Mouse (Mus musculus): ENCODE measurements at regions not wholly inside any gene's neighbourhood (a gene's known extent, or its start where the extent isn't known, plus 50 kb on each side); places are given as distances from the start of the nearest gene placed in this dataset.

DNA sequence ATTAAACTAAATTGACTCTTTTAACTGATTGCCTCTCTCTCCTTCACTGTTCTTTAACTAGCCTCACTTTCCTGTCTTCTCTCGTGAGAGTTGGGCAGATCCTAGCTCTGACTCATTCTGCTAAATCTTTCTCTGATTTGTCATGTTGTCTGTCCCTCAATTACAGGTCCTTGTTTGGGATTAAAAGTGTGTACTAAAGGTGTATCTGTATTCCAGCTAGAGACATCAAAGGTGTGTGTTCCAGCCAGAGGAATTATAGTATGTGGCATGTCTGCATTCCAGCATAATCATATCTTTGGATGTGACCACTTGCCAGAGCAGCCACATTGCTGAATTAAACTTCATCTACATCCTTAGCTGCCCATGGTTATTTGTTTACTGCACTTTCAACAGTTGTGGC is 167.5 kb upstream of the Fam83b start:
- DNase-seq (ENCODE audit: low read depth, low spot score), result no peak

DNA sequence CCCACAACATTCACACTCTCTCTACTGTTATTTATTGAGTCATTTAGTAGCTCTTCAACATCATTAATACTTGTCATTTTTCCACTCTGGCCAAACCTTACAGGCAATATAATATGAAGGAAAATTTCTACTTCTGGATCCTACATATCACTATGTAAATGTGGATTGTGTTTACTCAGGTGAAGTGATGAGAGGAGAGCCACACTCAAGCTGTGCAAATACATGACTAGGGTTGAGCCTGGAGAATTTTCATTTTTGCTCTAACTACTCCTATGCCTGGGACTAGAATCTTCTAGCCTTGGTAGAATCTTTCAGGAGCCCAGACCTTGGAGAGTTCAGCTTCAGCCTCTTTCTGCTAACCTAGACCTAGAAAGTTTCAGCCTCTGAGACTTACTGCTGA is 166.9 kb upstream of the Fam83b start:
- no peak for DNase-seq (ENCODE audit: low read depth, low spot score)

DNA sequence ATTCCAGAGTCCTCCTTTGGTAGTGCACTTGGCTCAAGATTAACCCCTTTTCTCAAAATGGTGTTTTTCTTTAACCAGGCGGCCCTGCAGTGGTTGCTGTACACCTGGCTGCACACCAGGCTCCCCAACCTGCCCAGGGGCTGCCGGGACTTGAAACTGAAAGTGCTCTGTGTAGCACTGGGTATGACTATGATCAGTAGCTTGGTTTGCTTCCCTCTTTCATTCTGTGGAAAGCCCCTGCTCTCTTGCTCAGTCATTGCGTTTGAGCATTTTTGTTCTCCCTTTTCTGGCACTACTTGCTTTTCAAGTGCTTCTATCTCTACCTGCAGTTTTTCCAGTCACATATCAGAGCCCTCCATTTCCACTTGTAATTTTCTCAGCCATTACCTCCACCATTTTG is 156.0 kb upstream of the Fam83b start:
- DNase-seq (ENCODE audit: low read depth, low spot score), result no peak

DNA sequence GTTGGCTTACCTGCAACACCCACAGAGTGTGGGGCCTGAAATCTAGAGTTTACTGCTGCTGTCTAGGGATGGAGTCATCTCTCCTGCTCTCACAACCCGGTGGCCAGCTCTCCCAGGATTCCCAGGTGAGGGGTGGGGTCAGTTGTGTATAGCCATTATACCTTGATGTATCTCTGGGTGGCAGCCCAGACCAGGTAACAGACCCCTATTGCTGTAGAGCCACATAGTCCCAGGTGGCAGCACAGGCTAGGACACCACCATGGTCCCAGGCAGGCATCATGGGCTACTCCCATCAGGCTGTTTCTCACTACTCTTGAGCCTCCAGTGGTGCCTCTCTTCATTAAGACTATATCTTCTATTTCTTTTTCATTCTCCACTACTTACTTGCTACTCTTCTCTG is 148.9 kb upstream of the Fam83b start:
- DNase-seq (ENCODE audit: low read depth, low spot score), result no peak

DNA sequence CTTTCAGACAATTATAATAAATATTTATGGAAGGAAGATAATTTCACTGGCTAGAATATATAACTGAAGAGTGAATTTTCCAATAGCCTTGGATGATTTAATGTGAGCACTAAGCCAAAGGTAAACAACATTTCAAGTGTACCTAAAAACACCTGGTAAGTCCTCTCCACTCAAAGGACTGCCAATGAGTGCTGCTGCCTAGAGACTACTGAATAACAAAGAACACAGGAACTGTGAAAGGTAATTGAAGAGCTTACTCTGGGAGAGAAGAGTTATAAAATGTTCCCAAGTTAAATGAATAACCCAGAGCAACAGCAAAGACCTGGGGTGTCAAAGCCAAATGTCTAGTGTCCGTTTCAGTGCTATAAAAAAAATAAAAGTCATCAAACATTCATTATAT is 139.5 kb upstream of the Fam83b start:
- DNase-seq (ENCODE audit: low read depth, low spot score), result no peak

DNA sequence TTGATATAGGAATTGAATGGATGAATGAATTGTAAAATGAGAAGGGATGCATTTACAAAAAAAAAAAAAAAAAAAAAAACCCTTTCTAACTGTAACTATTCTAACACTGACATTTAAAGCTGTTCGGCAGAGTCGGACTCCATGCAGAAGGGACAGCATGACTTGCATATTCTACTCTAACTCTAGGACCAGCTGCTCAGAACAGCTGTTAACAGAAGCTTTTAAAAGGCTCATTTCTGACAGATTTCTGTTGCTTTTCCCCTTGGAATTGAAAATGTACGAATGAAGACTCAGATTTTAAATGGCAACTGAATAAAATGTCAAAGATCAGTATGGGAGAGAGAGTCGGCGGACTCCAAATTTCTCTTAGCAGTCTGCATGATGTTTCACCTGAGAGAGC is 138.9 kb upstream of the Fam83b start:
- DNase-seq (ENCODE audit: low read depth, low spot score), result no peak

DNA sequence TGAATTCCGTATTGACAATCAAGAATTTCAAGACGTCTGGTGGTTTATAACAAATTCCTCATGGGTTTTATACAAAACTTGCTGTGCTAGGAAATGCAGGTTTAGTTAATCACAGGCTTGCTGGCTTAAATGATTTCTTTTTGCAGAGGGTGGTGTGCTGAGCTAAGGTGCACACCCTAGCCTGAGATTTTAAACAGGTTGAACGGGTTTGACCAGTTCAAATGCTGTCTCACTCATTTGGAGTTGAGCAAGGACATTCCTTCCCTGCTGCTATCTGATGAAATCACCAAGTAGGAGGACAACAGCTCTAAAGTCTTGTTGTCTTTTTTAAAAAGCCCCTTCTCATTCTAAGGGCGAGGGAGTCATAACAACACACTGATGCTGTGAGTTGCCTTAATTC is 128.6 kb upstream of the Fam83b start:
- no peak for DNase-seq (ENCODE audit: low read depth, low spot score)

DNA sequence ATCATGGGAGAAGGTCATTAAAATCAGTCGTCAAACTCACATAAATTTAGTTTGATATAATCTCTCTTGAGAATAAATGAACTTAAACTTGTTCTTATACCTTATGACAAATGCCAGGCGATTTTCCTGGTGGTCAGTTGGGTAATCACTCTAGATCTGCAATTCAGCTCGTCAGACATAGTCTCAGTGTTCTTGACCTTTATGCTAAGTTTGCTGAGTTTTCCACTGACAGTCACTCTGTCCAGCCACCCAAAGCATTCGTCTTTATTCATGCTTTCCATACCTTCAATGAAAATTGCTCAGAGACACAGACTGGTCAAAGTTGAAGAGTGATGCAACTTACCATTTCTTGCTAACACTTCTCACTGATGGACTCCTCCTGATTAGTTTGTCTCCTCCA is 126.1 kb upstream of the Fam83b start:
- DNase-seq (ENCODE audit: low read depth, low spot score), result no peak

DNA sequence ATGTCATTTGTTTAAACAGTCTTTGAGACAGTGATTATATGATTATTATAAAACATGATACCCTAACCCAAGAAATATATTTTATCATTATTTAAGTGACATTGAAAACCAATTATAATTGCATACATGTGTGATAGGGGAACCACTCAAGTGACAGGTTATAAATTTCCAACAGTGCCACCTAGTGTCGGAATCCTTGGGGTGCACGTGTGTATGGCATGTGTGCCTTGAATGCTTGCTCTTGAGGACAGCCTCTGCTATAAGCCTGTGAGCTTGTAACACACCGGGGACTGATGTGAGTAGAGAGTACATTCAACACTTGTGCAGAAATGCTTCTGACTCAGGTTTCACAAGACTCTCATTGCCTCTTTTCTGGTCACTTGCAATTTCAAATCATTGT is 93.9 kb upstream of the Fam83b start:
- DNase-seq (ENCODE audit: low read depth, low spot score), result peak; percentile 23

DNA sequence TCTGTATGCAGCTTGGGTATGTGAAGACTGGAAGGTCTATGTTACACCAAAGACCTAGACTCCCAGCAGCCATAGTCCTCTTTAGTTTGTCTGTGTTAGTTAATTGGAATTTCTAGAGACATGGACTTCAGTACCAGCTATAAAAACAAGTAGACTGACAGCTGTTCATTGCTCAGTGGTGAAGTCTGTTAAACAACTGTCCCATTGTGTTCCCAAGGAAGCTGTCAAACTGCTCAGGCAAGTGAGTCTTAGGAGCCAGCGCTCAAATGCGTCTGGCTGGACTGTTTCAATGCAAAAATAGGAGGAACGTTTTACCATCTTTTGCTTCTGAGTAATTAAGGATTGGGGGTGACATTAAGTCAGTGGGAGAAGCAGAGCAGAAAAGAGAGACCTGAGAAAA is 92.9 kb upstream of the Fam83b start:
- DNase-seq (ENCODE audit: low read depth, low spot score), result no peak

DNA sequence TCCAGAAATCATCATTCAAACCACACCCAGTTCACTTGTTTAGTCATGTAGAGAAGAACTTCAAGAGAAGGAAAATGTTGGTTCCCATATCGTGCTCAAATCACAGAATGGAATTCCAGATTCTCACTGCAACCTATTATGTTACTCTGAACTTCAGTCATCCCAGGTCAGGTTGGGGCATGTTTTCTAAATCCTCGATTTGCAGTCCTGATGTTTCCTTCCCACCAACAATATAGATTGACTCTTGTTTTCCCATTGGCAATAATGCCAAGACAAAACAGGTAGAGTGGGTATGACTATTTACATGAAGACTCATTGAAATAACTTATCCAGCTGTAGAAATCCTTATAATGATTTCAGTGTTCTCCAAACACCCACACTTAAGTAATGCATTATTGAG is 86.4 kb upstream of the Fam83b start:
- DNase-seq (ENCODE audit: low read depth, low spot score), result no peak

DNA sequence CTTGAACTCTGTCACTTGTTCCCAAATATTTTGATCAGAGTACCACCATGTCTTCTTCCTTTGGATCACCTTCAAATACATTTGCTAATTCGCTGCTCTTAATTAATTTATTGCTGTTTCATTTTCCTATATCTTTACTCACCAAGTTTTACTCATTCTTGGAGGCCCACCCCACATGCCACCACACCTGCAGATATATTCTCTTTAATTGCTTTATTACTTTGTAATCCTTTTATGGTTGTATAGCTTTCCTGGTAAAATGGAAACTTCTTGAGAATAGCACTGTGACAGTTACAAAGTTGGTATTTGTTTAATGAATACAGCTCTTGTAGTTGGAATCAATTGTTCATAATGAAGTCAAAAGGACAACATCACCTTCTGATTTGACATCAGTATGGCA is 82.6 kb upstream of the Fam83b start:
- DNase-seq (ENCODE audit: low read depth, low spot score), result no peak

DNA sequence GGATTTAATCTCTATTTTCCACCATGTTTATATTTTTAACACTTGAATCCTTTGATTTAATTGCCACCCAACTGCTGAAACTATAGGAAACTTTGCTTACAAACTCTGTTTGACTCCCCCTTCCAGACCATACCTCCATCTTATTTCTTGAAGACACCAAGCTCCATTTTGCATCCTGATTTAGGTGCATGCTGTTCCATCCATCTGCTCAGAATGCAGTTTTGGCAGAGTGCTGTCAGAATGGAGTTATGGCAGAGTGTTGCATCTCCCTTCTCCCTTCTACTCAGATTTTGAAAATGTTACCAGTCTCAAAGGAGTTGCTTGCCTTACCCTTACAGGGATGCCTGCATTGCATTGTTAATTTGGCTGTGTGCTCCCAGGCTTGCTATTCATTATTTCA is 79.5 kb upstream of the Fam83b start:
- DNase-seq (ENCODE audit: low read depth, low spot score), result no peak
